Mouse (Mus musculus): ENCODE measurements around the gene Tecpr2. TPM values are rescaled to one million over a fixed set of nuclear protein-coding genes. Genes with fewer than 3 reads are reported as not detected.
A peak's percentile ranks its signal among the peaks of the same experiment; 100 is the strongest.
"Not testable (repeated sequence)": the region's sequence is repeated elsewhere in the genome, so short reads cannot be mapped to it uniquely, and the experiment has no call there.

Gene Tecpr2
- total RNA-seq, 1 experiment from 2014 or later = 3.8 TPM

DNA sequence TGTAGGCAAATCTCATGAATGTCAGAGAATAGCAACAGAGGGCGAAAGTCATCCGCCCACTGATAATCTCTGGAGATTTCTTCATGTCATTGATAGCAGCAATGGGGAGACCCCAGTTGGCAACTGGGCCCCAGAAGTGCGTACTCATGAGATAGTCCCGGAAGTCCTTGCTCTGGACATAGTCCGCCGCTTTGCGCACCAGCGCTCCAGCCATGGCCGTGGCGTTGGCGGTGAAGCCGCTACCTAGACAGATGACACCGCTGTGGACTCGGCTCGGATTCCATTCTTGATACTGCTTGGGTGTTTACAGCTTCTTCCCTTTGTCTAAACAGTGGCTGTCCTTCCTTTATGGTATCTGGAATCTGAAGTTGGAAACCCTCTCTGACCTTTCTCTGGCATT is 30.4 kb upstream of the Tecpr2 start:
- not testable (repeated sequence) for ATAC-seq (replicated peaks in 1 of 2; ENCODE audit: insufficient read depth in 1 of 2, low FRiP score in 2 of 2, low TSS enrichment in 1 of 2, low read depth in 1 of 2, poor library complexity in 2 of 2, severe bottlenecking in 2 of 2)

DNA sequence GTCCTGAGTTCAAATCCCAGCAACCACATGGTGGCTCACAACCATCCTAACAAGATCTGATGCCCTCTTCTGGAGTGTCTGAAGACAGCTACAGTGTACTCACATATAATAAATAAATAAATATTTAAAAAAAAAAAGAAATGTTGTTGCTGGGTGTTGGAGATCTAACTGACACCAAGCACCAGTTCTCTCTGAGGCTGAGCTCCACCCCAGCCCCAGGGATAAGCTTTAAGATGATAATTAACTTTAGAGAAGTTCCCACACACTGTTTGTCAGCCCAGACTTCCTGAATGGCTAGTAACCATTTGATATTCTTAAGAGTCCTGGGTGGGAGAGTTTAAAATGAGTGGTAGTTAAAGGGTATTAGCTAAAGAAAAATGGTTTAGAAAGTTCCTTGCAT is 28.8 kb upstream of the Tecpr2 start:
- ATAC-seq (replicated peaks in 1 of 2; ENCODE audit: insufficient read depth in 1 of 2, low FRiP score in 2 of 2, low TSS enrichment in 1 of 2, low read depth in 1 of 2, poor library complexity in 2 of 2, severe bottlenecking in 2 of 2) = no peak

DNA sequence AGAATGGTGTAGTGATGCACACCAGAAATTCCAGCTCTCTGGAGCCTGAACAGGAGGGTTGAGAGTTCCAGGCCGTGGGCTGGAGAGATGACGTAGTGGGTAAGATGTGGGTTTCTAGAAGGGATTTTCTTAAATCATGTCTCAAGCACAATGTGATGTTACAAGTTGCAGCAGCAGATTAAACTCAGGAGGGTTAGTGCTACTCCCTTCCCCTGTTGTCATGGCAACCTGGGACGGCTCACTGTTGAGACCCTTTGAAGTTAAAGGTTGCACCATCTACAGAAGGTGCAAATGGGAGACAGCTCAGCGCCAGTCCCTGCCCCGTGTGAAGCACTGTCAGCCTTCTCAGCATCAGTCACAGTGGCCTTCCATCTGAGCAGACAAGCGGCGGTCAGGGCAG is 27.8 kb upstream of the Tecpr2 start:
- ATAC-seq (replicated peaks in 1 of 2; ENCODE audit: insufficient read depth in 1 of 2, low FRiP score in 2 of 2, low TSS enrichment in 1 of 2, low read depth in 1 of 2, poor library complexity in 2 of 2, severe bottlenecking in 2 of 2) = no peak

DNA sequence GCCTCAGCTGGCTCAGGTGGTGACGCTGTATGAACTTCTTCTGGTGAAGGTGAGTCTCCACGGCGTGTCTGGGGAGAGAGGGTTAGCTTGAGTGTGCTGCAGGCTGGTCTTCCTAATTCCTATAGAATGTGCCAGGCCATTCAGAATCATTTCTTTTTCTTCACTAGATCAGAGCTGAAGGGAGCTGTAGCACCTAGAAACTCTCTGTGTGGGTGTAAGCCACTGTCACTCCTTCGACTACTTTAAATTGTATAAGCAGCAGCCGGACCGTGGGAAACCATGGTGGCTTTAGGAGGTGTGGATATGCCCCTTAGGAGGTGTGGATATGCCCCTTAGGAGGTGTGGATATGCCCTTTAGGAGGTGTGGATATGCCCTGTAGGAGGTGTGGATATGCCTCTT is 25.1 kb upstream of the Tecpr2 start:
- no peak for ATAC-seq (replicated peaks in 1 of 2; ENCODE audit: insufficient read depth in 1 of 2, low FRiP score in 2 of 2, low TSS enrichment in 1 of 2, low read depth in 1 of 2, poor library complexity in 2 of 2, severe bottlenecking in 2 of 2)

DNA sequence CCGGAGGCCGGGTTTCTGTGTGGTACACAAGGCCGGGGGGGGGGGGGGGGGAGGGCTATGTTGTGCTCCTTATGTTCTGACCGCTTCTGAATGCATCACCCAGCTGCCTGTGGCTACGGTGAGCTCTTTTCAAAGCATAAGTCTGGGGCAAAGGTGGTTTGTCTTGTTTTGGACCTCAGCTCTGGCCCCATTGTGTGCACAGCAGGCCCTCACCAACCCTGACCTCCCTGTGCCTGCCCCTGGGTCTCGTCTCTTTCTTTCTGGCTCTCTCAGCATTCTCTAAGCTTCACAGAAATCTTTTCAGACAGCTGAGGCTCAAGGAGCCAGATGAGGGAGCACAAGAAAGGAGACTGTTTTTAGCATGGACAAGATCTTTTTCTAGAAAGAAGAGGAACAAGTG is 23.5 kb upstream of the Tecpr2 start:
- no peak for ATAC-seq (replicated peaks in 1 of 2; ENCODE audit: insufficient read depth in 1 of 2, low FRiP score in 2 of 2, low TSS enrichment in 1 of 2, low read depth in 1 of 2, poor library complexity in 2 of 2, severe bottlenecking in 2 of 2)

DNA sequence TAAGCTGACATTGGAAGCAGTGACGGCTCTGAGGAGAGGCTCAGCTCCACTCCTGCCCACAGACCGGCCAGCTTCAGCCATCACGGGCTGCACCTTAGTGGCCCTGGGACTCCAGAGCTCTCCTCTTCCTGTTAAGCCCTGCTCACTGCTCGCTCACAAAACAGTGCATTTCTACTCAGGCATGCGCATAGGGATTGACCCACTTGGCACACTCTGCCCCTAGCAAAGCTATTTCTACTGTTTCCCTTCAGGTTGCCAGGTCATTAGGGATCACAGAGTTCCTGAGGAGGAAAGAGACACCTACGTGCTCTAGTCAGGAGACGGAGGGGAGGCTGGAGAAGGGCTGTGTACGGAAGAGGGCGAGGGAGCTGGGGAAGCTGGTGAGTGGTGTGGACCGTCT is 23.1 kb upstream of the Tecpr2 start:
- ATAC-seq (replicated peaks in 1 of 2; ENCODE audit: insufficient read depth in 1 of 2, low FRiP score in 2 of 2, low TSS enrichment in 1 of 2, low read depth in 1 of 2, poor library complexity in 2 of 2, severe bottlenecking in 2 of 2) = no peak

DNA sequence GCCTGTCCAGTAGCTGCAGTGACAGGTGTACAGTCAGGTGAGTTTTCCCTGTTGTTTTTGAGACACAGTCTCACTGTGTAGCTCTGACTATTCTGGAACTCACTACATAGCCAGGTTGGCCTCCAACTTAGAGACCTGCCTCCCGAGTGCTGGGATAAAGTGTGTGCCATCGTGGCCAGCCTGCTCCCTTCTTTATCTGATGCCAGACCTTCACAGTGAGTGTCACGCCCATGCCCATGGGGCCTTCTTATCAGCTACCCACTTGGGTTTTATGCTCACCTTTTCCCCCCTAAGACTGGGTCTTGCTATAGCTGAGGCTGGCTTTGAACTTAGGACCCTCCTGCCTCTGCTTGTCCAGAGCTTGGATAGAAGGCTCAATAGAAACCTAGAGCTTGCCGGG is 19.0 kb upstream of the Tecpr2 start:
- ATAC-seq (replicated peaks in 1 of 2; ENCODE audit: insufficient read depth in 1 of 2, low FRiP score in 2 of 2, low TSS enrichment in 1 of 2, low read depth in 1 of 2, poor library complexity in 2 of 2, severe bottlenecking in 2 of 2) = no peak

DNA sequence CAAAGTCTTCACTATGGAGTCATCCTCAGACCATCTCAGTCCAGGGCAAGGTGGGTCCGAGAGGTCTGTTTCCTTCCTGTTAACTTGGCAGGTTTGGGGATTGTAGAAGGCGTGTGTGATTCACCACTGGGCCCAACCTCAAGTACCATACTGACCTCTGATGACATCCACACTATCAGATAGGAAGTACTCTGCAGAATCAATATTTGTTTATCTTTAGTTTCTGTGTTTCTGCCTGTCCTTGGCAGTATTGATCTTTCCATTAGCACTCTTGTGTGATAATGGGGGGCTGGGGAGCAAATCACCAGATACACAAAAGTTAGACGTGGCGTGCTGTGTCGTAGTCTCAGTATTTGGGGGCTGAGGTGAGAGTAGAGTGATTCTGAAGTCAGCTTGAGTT is 17.8 kb upstream of the Tecpr2 start:
- ATAC-seq (replicated peaks in 1 of 2; ENCODE audit: insufficient read depth in 1 of 2, low FRiP score in 2 of 2, low TSS enrichment in 1 of 2, low read depth in 1 of 2, poor library complexity in 2 of 2, severe bottlenecking in 2 of 2) = no peak

DNA sequence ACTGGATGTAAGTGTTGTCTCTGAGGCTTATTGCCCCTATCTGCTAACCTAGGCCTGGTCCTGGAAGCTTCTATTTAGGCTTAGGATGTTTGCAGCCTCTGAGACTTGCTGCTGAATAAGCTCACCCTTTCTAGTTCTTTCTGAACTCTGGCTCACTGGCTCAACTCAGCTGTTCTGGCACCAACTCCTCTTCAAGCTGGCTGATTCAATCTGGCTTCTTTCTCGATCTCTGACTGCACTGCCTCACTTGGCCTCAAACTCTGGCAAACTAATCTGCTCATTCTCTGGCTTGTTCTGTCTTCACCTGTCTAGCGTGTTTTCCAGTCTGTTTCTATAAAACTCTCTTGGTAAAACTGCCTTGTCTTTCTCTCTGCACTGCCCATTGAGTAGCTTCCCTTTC is 13.7 kb upstream of the Tecpr2 start:
- ATAC-seq (replicated peaks in 1 of 2; ENCODE audit: insufficient read depth in 1 of 2, low FRiP score in 2 of 2, low TSS enrichment in 1 of 2, low read depth in 1 of 2, poor library complexity in 2 of 2, severe bottlenecking in 2 of 2) = no peak

DNA sequence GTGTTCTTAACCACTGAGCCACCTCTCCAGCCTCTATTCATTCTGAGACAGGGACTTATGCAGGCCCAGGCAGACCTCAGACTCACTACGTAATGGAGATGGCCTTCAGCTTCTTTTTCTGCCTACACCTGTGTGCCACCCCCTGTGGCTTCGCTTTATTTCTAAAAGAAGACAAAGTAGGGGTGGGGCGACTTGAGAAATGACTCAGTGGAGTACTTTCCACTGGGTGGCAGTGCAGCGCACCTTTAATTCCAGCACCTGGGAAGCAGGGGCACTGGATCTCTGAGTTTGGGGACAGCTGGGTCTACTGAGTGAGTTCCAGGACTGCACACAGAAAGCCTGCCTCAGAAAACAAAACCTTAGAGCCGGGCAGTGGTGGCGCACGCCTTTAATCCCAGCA is 6.8 kb upstream of the Tecpr2 start:
- no peak for ATAC-seq (replicated peaks in 1 of 2; ENCODE audit: insufficient read depth in 1 of 2, low FRiP score in 2 of 2, low TSS enrichment in 1 of 2, low read depth in 1 of 2, poor library complexity in 2 of 2, severe bottlenecking in 2 of 2)

DNA sequence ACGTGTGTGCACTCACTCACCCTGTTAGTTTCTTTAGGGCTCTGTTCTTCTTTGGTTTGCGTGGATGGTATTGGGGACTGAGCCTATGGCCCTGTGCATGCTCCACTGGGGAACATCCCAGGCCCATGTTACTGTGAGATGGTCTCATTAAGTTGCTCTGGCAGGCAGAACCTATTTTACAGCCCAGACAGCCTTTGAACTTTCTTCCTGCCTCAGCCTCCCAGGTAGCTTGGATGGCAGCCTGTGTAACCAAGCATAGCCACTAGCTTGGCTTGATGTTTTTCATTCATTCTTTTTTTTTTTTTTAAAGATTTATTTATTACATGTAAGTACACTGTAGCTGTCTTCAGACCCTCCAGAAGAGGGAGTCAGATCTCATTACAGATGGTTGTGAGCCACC is 3.8 kb upstream of the Tecpr2 start:
- ATAC-seq (replicated peaks in 1 of 2; ENCODE audit: insufficient read depth in 1 of 2, low FRiP score in 2 of 2, low TSS enrichment in 1 of 2, low read depth in 1 of 2, poor library complexity in 2 of 2, severe bottlenecking in 2 of 2) = no peak

DNA sequence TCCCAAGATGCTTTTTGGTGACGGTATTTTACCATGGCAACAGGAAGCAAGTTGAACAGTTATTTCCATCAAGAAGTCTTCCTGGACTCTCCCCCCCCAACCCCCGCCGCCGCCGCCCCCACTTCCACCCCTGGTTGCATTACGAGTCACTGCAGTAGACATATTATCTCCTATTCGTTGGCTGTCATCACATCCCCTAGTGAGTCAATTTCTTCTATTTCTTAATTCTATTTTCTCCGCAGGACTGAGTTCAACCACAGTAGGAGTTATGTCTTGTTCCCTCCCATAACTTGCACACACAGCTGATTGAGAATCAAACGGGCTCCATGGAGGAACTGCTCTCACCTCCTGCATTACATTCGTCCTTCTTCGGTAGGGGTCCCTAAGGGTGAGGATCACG is 958 bp upstream of the Tecpr2 start:
- ATAC-seq (replicated peaks in 1 of 2; ENCODE audit: insufficient read depth in 1 of 2, low FRiP score in 2 of 2, low TSS enrichment in 1 of 2, low read depth in 1 of 2, poor library complexity in 2 of 2, severe bottlenecking in 2 of 2) = no peak; a peak in 1 of 4 replicates

DNA sequence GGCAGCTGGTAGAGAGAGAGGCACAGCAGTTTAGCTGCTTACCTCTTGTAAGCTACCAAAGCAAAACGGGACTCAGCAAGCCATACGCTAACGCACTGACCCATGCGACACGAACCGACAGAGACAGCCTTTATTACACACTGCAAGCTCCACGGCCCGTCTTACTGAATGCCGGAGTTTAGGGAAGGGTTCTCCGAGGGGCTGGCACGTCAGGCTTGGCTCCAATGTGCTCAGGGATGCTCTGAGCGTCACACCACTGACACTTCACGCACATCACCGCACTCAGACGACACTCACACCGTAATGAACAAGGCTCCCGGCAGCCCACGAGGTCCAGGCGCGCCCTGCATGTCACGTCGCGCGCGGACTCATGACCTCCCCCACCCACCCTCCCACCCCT is 458 bp upstream of the Tecpr2 start:
- ATAC-seq (replicated peaks in 1 of 2; ENCODE audit: insufficient read depth in 1 of 2, low FRiP score in 2 of 2, low TSS enrichment in 1 of 2, low read depth in 1 of 2, poor library complexity in 2 of 2, severe bottlenecking in 2 of 2) = peak in 1 of 2 experiments; percentile 17; a peak in 3 of 4 replicates

DNA sequence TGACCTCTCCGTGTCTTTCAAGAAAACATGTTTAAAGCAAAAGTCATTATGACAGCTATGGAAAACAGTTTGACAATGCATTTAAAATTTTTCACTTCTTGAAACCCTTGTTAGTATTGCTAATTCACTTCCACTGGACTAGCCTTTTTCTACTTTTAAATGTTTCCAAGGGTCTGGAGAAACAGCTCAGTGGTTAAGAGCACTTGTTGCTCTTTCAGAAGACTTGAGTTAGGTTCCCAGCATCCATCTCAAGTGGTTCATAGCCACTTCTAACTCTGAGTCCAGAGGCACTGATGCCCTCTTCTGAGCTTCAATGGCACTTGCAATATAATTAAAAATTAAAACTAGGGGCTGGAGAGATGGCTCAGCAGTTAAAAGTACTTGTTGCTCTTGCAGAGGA is 2.8 kb downstream of the Tecpr2 start:
- ATAC-seq (replicated peaks in 1 of 2; ENCODE audit: insufficient read depth in 1 of 2, low FRiP score in 2 of 2, low TSS enrichment in 1 of 2, low read depth in 1 of 2, poor library complexity in 2 of 2, severe bottlenecking in 2 of 2) = no peak

DNA sequence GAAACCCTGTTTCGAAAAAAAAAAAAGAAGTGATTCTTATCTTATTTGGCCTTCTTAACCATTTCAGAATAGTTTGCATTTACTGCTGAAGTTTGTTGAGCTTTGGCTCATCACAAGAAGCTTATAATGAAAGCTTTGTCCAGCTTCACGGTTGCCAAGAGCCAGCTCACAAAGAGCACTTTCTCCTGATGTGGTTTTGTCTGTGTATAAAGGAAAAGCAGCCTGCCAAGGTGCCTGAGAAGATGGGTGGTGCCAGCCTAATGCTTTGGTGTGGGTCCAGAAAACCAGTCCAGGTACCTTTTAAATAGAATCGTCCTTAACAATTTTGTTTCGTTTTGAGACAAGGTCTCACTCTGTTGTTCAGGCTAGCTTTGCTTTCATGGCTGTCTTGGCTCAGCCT is 13.0 kb downstream of the Tecpr2 start:
- no peak for ATAC-seq (replicated peaks in 1 of 2; ENCODE audit: insufficient read depth in 1 of 2, low FRiP score in 2 of 2, low TSS enrichment in 1 of 2, low read depth in 1 of 2, poor library complexity in 2 of 2, severe bottlenecking in 2 of 2)

DNA sequence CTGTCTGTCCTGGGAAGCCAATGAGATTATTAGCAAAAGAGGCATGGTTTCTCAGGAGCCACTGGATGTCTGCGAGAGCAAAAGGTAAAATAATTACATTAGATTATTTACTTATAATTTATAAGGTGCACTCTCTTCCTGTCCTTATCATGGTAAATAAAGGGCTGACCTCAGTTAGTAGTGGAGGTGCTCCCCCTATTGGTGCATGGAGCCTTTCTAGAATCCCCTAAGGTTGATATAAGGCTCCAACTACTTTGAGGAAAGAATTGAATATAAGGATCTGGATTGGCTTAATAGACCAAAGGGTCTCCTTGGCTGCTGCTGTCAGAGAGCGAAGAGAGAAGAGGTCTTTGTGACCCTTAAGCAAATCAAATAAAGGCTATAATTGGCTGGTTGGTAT is 14.5 kb downstream of the Tecpr2 start:
- ATAC-seq (replicated peaks in 1 of 2; ENCODE audit: insufficient read depth in 1 of 2, low FRiP score in 2 of 2, low TSS enrichment in 1 of 2, low read depth in 1 of 2, poor library complexity in 2 of 2, severe bottlenecking in 2 of 2) = no peak

DNA sequence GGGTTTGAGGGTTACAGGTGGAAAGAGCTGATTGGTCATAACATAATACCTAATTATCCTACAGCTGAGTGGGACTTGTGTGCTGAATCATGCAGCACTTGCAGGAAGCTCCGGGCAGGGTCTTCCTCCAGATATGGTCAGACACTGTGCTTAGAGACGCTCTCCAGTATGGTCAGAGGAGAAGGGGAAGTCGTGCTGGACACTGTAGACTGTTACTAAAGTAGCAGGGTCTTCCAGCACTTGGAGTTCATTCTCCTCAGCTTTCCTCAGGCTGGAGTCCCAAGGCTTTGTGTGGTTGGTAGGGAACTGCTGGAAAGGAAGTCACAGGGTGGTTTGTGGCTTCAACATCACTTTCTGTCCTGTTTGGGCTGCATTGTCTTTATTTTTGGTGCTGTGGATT is 18.8 kb downstream of the Tecpr2 start:
- peak; percentile 32 to 53; a peak in 3 of 4 replicates for ATAC-seq (replicated peaks in 1 of 2; ENCODE audit: insufficient read depth in 1 of 2, low FRiP score in 2 of 2, low TSS enrichment in 1 of 2, low read depth in 1 of 2, poor library complexity in 2 of 2, severe bottlenecking in 2 of 2)

DNA sequence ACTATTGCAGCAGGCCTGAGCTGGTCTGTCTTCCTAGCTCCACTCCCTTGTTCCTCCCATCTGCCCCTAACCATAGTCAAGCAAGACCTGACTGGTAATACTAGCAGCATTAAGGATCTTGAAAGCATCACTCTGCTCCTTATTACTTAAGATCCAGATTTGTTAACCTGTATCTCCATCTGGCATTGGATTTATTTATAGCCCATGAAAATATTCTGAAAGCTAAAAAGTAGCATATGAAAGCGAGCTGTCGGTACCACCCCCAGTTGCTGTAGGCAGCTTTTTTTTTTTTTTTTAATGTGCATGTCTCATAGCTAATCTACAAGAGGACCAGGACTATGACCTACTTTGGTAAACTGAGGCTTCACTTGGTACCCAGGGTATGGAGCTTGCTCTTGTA is 20.9 kb downstream of the Tecpr2 start:
- no peak for ATAC-seq (replicated peaks in 1 of 2; ENCODE audit: insufficient read depth in 1 of 2, low FRiP score in 2 of 2, low TSS enrichment in 1 of 2, low read depth in 1 of 2, poor library complexity in 2 of 2, severe bottlenecking in 2 of 2)

DNA sequence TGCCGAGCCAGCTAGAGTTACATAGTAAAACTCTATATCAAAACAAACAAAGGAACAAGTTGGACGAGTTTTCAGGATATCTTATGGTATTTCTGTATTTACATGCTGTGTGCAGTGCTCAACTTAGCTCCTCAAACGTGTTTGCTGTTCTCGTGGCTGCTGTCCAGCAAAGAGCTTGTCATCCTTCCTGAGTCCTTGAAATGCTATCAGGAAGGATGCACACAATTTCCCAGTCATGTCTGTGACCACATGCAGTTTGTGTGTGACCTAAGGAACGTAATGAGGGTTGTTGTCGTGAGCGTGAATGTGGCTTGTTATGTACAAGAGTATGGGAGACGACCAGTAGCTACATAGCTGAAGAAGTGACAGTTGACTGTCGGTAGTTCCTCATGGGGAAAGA is 26.7 kb downstream of the Tecpr2 start:
- ATAC-seq (replicated peaks in 1 of 2; ENCODE audit: insufficient read depth in 1 of 2, low FRiP score in 2 of 2, low TSS enrichment in 1 of 2, low read depth in 1 of 2, poor library complexity in 2 of 2, severe bottlenecking in 2 of 2) = no peak

DNA sequence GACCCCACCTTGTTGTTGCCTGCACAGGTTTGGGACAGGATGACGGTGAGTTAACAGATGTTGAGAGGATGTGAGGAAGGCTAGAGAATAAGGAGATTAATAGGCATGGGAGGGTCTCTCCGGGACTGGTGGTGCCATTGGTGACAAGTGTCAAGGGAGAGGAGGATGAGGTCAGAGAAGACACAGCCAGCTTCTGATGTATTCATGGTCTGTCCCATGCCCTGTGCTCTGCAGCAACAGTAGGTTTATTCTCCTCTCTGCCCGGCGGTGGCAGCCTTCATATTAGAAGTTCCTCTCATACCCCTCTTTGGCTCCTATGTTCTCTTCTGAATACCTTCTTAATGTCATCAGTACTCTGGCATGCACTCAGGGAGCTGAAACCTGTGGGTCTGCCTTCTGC is 31.2 kb downstream of the Tecpr2 start:
- no peak for ATAC-seq (replicated peaks in 1 of 2; ENCODE audit: insufficient read depth in 1 of 2, low FRiP score in 2 of 2, low TSS enrichment in 1 of 2, low read depth in 1 of 2, poor library complexity in 2 of 2, severe bottlenecking in 2 of 2)

All from hematopoietic stem cell, adult 5-6 weeks (primary cell).